Mouse (Mus musculus) E14TG2a.4 (cell line): Measurements from ENCODE around the gene Fars2.

Experiments
- CTCF ChIP-seq: conservative IDR thresholded peaks from 2 replicates; pipeline ENCODE4 v1.5.1; 2014; ENCODE audit warnings: low read length
- POU5F1 ChIP-seq: IDR thresholded peaks from 2 replicates; pipeline ENCODE4 v1.6.1; 2014; ENCODE audit warnings: low read length, borderline replicate concordance

- no peak for TF ChIP-seq CTCF
- TF ChIP-seq POU5F1: no peak
Measured at GRCm38 (mm10) chr13:36683581-36683980, 566.4 kb downstream of the Fars2 start.
